Mouse (Mus musculus): ENCODE data around the gene Acot5. TPM values are rescaled to one million over a fixed set of nuclear protein-coding genes. Genes with fewer than 3 reads are reported as not detected.
"Not testable (repeated sequence)": the region's sequence is repeated elsewhere in the genome, so short reads cannot be mapped to it uniquely, and the experiment has no call there.

Gene Acot5
- total and polyA plus RNA-seq, 3 experiments, result not detected

DNA sequence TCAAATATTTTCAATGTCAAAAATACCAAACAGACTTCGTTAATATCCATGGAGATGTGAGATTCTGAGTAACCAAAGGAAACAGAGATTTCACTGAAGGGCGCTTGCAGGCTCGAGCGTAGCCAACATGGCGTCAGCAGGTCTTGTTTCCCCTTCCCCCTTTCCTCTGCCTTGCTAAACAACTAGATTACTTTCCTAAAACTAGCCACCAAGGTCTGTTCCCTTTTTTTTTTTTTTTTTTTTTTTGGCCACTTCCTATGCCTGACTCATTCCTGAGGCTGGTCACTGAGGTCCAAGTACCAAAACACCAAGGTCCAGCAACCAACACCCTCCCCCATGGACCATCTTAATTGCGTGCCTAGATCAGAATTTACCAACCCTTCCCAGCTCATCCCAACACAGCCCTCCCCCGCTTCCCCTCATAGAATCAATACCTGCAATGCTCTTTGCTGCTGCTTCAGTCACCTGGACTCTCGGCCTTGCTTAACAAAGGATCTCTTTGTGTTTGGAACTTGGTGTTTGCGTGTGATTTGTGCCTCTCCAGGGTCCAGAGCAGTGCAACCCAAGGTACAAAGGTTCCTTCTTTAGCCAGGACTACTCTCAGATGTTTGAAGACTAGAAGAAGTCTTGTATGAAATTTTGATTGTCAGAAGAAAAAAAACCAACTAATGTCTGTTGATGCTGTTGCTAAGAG is 45.9 kb upstream of the Acot5 start:
- no peaks in the 10 kb centered on the region for H3K36me3 ChIP-seq (replicated peaks in 1 of 2; ENCODE audit: control insufficient read depth in 1 of 2, insufficient read depth in 1 of 2, low read length in 1 of 2)
- no peaks in the 10 kb centered on the region for H3K27me3 ChIP-seq (replicated peaks)
- in situ Hi-C loops (cut with MboI; ENCODE audit: low pct_ligation_motif_present, low pct_unique_long_range_greater_than_20kb, low sequenced_read_pairs) (no loop called here), dilution Hi-C loops (cut with MboI; ENCODE audit: extremely low pct_ligation_motif_present, extremely low pct_unique_long_range_greater_than_20kb, low sequenced_read_pairs) (no loop called here)
- no peak overlapping the region for H3K4me2 ChIP-seq (ENCODE audit: insufficient read depth, low read depth, poor library complexity, severe bottlenecking)
- peaks cover 2 to 4% of the 10 kb centered on the region in 2 experiments; a peak in 2 of 4 replicates for H3K4me1 ChIP-seq (ENCODE audit: control insufficient read depth in 1 of 2, insufficient read depth in 2 of 2)
- H3K79me2 ChIP-seq (replicated peaks; ENCODE audit: control insufficient read depth, extremely low read depth, insufficient read depth, poor library complexity, severe bottlenecking), result no peaks in the 10 kb centered on the region
- DNase-seq (ENCODE audit: extremely low read depth), result no peak
- H3K9ac ChIP-seq (ENCODE audit: insufficient read depth, low read depth), result no peak overlapping the region
- no peak overlapping the region for H3K27ac ChIP-seq (ENCODE audit: insufficient read depth, low read depth)
- no peaks in the 10 kb centered on the region for H3K9me3 ChIP-seq (replicated peaks; ENCODE audit: low read length)
- TF ChIP-seq ZNF384 (IDR thresholded peaks at IDR 0.05; ENCODE audit: low read depth, low read length) (no peak), SMC3 (IDR thresholded peaks at IDR 0.05; ENCODE audit: low read depth, low read length) (no peak), ELF1 (IDR thresholded peaks at IDR 0.05; ENCODE audit: low read depth, low read length) (no peak)
- no peak overlapping the region for H3K4me3 ChIP-seq (replicated peaks in 1 of 3; ENCODE audit: low read depth in 2 of 3, low read length in 2 of 3, poor library complexity in 1 of 3)

GRCm38 (mm10) chr12:84025888-84026287 is 43.2 kb upstream of the Acot5 start:
- no peak overlapping the region for H3K4me2 ChIP-seq (ENCODE audit: insufficient read depth, low read depth, poor library complexity, severe bottlenecking)
- dilution Hi-C loops (cut with MboI; ENCODE audit: extremely low pct_ligation_motif_present, extremely low pct_unique_long_range_greater_than_20kb, low sequenced_read_pairs), result no loop called here
- no peak overlapping the region for H3K9ac ChIP-seq (ENCODE audit: insufficient read depth, low read depth)
- no peak overlapping the region for H3K4me3 ChIP-seq (replicated peaks in 1 of 3; ENCODE audit: low read depth in 2 of 3, low read length in 2 of 3, poor library complexity in 1 of 3)
- TF ChIP-seq NRF1 (IDR thresholded peaks at IDR 0.05; ENCODE audit: low read depth, low read length) (peak; percentile 67), NELFE (IDR thresholded peaks at IDR 0.05; ENCODE audit: low read depth, low read length) (no peak)
- H3K4me1 ChIP-seq (ENCODE audit: control insufficient read depth in 1 of 2, insufficient read depth in 2 of 2), result peaks cover 2 to 8% of the 10 kb centered on the region in 2 experiments; a peak in 3 of 4 replicates
- in situ Hi-C loops (cut with MboI; ENCODE audit: low pct_ligation_motif_present, low pct_unique_long_range_greater_than_20kb, low sequenced_read_pairs), result no loop called here
- no peaks in the 10 kb centered on the region for H3K9me3 ChIP-seq (replicated peaks; ENCODE audit: low read length)
- H3K27ac ChIP-seq (ENCODE audit: insufficient read depth, low read depth), result no peak overlapping the region
- no peaks in the 10 kb centered on the region for H3K79me2 ChIP-seq (replicated peaks; ENCODE audit: control insufficient read depth, extremely low read depth, insufficient read depth, poor library complexity, severe bottlenecking)
- no peaks in the 10 kb centered on the region for H3K36me3 ChIP-seq (replicated peaks in 1 of 2; ENCODE audit: control insufficient read depth in 1 of 2, insufficient read depth in 1 of 2, low read length in 1 of 2)
- no peaks in the 10 kb centered on the region for H3K27me3 ChIP-seq (replicated peaks)
- no peak for DNase-seq (ENCODE audit: extremely low read depth)

DNA sequence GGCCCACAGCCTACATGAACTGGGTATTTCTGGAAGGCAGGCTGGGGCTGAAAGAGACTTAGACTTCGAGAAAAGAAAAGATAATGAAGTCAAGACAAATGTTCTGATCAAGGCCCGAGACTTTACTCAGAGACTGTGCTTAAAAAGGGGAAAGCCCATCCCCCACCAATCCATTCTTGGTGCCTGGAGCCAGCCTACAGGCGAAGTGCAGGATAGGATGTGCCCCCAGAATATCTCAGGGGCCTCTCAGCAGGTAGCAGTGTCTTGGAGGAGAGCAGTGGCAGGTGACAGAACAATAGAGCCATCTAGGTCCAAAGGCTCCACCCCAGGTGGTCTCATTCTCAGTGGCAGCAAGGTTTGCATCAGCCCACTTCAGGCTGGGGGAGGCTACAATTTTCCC is 40.8 kb upstream of the Acot5 start:
- H3K79me2 ChIP-seq (replicated peaks; ENCODE audit: control insufficient read depth, extremely low read depth, insufficient read depth, poor library complexity, severe bottlenecking); H3K4me3 ChIP-seq (replicated peaks in 1 of 3; ENCODE audit: low read depth in 2 of 3, low read length in 2 of 3, poor library complexity in 1 of 3); in situ Hi-C loops (cut with MboI; ENCODE audit: low pct_ligation_motif_present, low pct_unique_long_range_greater_than_20kb, low sequenced_read_pairs); H3K4me2 ChIP-seq (ENCODE audit: insufficient read depth, low read depth, poor library complexity, severe bottlenecking); H3K27ac ChIP-seq (ENCODE audit: insufficient read depth, low read depth); DNase-seq (ENCODE audit: extremely low read depth); H3K9me3 ChIP-seq (replicated peaks; ENCODE audit: low read length); dilution Hi-C loops (cut with MboI; ENCODE audit: extremely low pct_ligation_motif_present, extremely low pct_unique_long_range_greater_than_20kb, low sequenced_read_pairs); H3K27me3 ChIP-seq (replicated peaks); H3K9ac ChIP-seq (ENCODE audit: insufficient read depth, low read depth); H3K36me3 ChIP-seq (replicated peaks in 1 of 2; ENCODE audit: control insufficient read depth in 1 of 2, insufficient read depth in 1 of 2, low read length in 1 of 2): not testable (repeated sequence)
- H3K4me1 ChIP-seq (ENCODE audit: control insufficient read depth in 1 of 2, insufficient read depth in 2 of 2), result peaks cover 2 to 10% of the 10 kb centered on the region in 2 experiments; a peak in 3 of 4 replicates

DNA sequence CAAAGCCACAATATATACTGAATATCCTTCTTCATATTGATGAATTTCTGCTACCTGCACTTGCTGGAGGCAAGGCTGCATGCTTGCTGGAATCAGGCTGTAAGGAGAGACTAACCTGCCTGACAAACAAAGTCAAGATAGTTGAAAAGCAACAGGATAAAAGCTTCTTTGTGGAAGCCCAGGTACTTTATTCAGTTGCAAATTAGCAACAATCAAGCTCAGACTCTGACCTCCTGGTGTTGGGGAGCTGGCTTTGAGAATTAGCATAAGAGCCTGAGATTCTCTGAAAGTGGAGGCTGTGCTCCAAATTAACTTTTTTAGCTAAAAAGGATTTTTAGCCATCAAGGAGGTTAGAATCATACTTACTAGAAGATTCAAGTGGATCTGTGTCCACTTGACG is 40.1 kb upstream of the Acot5 start:
- H3K27ac ChIP-seq (ENCODE audit: insufficient read depth, low read depth); dilution Hi-C loops (cut with MboI; ENCODE audit: extremely low pct_ligation_motif_present, extremely low pct_unique_long_range_greater_than_20kb, low sequenced_read_pairs); in situ Hi-C loops (cut with MboI; ENCODE audit: low pct_ligation_motif_present, low pct_unique_long_range_greater_than_20kb, low sequenced_read_pairs); H3K9ac ChIP-seq (ENCODE audit: insufficient read depth, low read depth); H3K27me3 ChIP-seq (replicated peaks); H3K36me3 ChIP-seq (replicated peaks in 1 of 2; ENCODE audit: control insufficient read depth in 1 of 2, insufficient read depth in 1 of 2, low read length in 1 of 2); DNase-seq (ENCODE audit: extremely low read depth); H3K4me2 ChIP-seq (ENCODE audit: insufficient read depth, low read depth, poor library complexity, severe bottlenecking); H3K79me2 ChIP-seq (replicated peaks; ENCODE audit: control insufficient read depth, extremely low read depth, insufficient read depth, poor library complexity, severe bottlenecking); H3K9me3 ChIP-seq (replicated peaks; ENCODE audit: low read length); H3K4me3 ChIP-seq (replicated peaks in 1 of 3; ENCODE audit: low read depth in 2 of 3, low read length in 2 of 3, poor library complexity in 1 of 3): not testable (repeated sequence)
- H3K4me1 ChIP-seq (ENCODE audit: control insufficient read depth in 1 of 2, insufficient read depth in 2 of 2), result peaks cover 2 to 10% of the 10 kb centered on the region in 2 experiments; a peak in 3 of 4 replicates
